Mouse (Mus musculus) olfactory bulb, adult 2 months (tissue): Measurements from ENCODE around the gene Tenm4. TPM values are rescaled to one million over a fixed set of nuclear protein-coding genes. Genes with fewer than 3 reads are reported as not detected.

Source experiments
- H3K27ac ChIP-seq: fragments of 200-500 bp; 2 replicates; pipeline ENCODE4 v1.5.1; 2012; ENCODE audit warnings: low read depth, low read length; ENCODE audit not compliant: insufficient read depth
- H3K4me1 ChIP-seq: fragments of 200-500 bp; 2 replicates; pipeline ENCODE4 v1.6.1; 2012; ENCODE audit warnings: low read length; ENCODE audit not compliant: control insufficient read depth, insufficient read depth
- H3K4me3 ChIP-seq: fragments of 200-500 bp; 2 replicates; pipeline ENCODE4 v1.5.1; 2012; ENCODE audit warnings: mild to moderate bottlenecking, low read depth, low read length, moderate library complexity; ENCODE audit not compliant: insufficient read depth
- CTCF ChIP-seq: fragments of 200-500 bp; IDR thresholded peaks from 2 replicates; pipeline ENCODE4 v1.5.1; 2012; ENCODE audit warnings: low read depth, mild to moderate bottlenecking, low read length, moderate library complexity; ENCODE audit not compliant: insufficient read depth
- POLR2A ChIP-seq: fragments of 200-500 bp; IDR thresholded peaks from 2 replicates; pipeline ENCODE4 v1.6.1; 2012; ENCODE audit warnings: mild to moderate bottlenecking, low read depth, low read length, moderate library complexity; ENCODE audit not compliant: insufficient read depth
- WGBS: fragments of 180-500 bp; shearing (Covaris S2); methylation state at CpG from one replicate; pipeline ENCODE4 v1.1.7; 2018; 5-methylcytosine and 5-hydroxymethylcytosine counted together
- polyA plus RNA-seq: library from polyadenylated mRNA; stranded (reverse); fragments of >200 nt; gene quantifications from 2 replicates; pipeline ENCODE4 v1.2.4, GENCODE M21; 2012; ENCODE audit warnings: low replicate concordance; ENCODE audit not compliant: missing spikeins, insufficient read depth, insufficient read length

Tenm4 gene
- polyA plus RNA-seq, 1 experiment = not detected

GRCm38 (mm10) chr7:96374004-96374663 lies 203.1 kb downstream of the Tenm4 start:
- 59% methylated on average over 6 of the region's 6 CpGs for WGBS
- peaks cover 14% of the 10 kb centered on the region; the same call in 1 of the 2 replicates for H3K4me1 ChIP-seq
- no peak overlapping the region for H3K27ac ChIP-seq
- TF ChIP-seq CTCF (no peak), POLR2A (no peak)
- H3K4me3 ChIP-seq = no peak overlapping the region

- WGBS = 50% methylated on average over 6 of the region's 6 CpGs
- H3K27ac ChIP-seq = no peak overlapping the region
- peaks cover 14% of the 10 kb centered on the region; the same call in 1 of the 2 replicates for H3K4me1 ChIP-seq
- no peak for TF ChIP-seq POLR2A
- H3K4me3 ChIP-seq = no peak overlapping the region
Observed at GRCm38 (mm10) chr7:96375507-96375906, 204.5 kb downstream of the Tenm4 start.

GRCm38 (mm10) chr7:96383686-96384528 lies 212.9 kb downstream of the Tenm4 start:
- 26% methylated on average over 6 of the region's 6 CpGs for WGBS

GRCm38 (mm10) chr7:96384726-96385500 lies 213.9 kb downstream of the Tenm4 start:
- TF ChIP-seq POLR2A (no peak), CTCF (no peak)
- Histone ChIP-seq H3K27ac (no peak overlapping the region), H3K4me3 (no peak overlapping the region), H3K4me1 (peaks cover 13% of the 10 kb centered on the region)
- WGBS = 68% methylated on average over 11 of the region's 11 CpGs

More at GRCm38 (mm10) chr7:96383686-96384528, 212.9 kb downstream of the Tenm4 start:
- Histone ChIP-seq H3K4me1 (peaks cover 13% of the 10 kb centered on the region), H3K27ac (no peak overlapping the region), H3K4me3 (no peak overlapping the region)
- no peak for TF ChIP-seq POLR2A
- TF ChIP-seq CTCF = no peak

- TF ChIP-seq CTCF = no peak
- no peak for TF ChIP-seq POLR2A
- Histone ChIP-seq H3K27ac (no peak overlapping the region), H3K4me3 (no peak overlapping the region), H3K4me1 (peaks cover 13% of the 10 kb centered on the region)
- 77% methylated on average over 7 of the region's 7 CpGs for WGBS
Observed at GRCm38 (mm10) chr7:96385850-96386249, 214.8 kb downstream of the Tenm4 start.

GRCm38 (mm10) chr7:96390034-96390670 lies 219.1 kb downstream of the Tenm4 start:
- no peak overlapping the region for H3K27ac ChIP-seq
- WGBS = 52% methylated on average over 6 of the region's 6 CpGs
- TF ChIP-seq POLR2A = no peak
- TF ChIP-seq CTCF = no peak

GRCm38 (mm10) chr7:96390894-96391293 lies 219.8 kb downstream of the Tenm4 start:
- H3K4me3 ChIP-seq = no peak overlapping the region
- peaks cover 2% of the 10 kb centered on the region; the same call in 1 of the 2 replicates for H3K4me1 ChIP-seq
- 90% methylated on average over 4 of the region's 4 CpGs for WGBS
- no peak for TF ChIP-seq POLR2A
- no peak for TF ChIP-seq CTCF
- H3K27ac ChIP-seq = no peak overlapping the region

More at GRCm38 (mm10) chr7:96390034-96390670, 219.1 kb downstream of the Tenm4 start:
- Histone ChIP-seq H3K4me3 (no peak overlapping the region), H3K4me1 (peaks cover 2% of the 10 kb centered on the region; the same call in 1 of the 2 replicates)

- WGBS = 94% methylated on average over 6 of the region's 6 CpGs
- Histone ChIP-seq H3K4me1 (no peaks in the 10 kb centered on the region), H3K27ac (no peak overlapping the region), H3K4me3 (no peak overlapping the region)
- TF ChIP-seq CTCF = no peak
- TF ChIP-seq POLR2A = no peak
Observed at GRCm38 (mm10) chr7:96391797-96392472, 220.9 kb downstream of the Tenm4 start.
